Mouse (Mus musculus): Measurements from ENCODE around the gene Enpp1. TPM values are rescaled to one million over a fixed set of nuclear protein-coding genes. Genes with fewer than 3 reads are reported as not detected.
"Not testable (repeated sequence)": the region's sequence is repeated elsewhere in the genome, so short reads cannot be mapped to it uniquely, and the experiment has no call there.

Enpp1 gene
- total RNA-seq, 2 experiments from 2014 or later, result 3.1 to 3.2 TPM

GRCm38 (mm10) chr10:24638306-24639070 lies 73.5 kb downstream of the Enpp1 start:
- no peak for DNase-seq (ENCODE audit: low spot score)

- no peak for DNase-seq (ENCODE audit: low spot score)
Observed at GRCm38 (mm10) chr10:24636986-24637385, 75.0 kb downstream of the Enpp1 start.

- no peak for DNase-seq (ENCODE audit: low spot score)
Observed at GRCm38 (mm10) chr10:24635884-24636283, 76.1 kb downstream of the Enpp1 start.

GRCm38 (mm10) chr10:24635331-24635815 lies 76.6 kb downstream of the Enpp1 start:
- no peak for DNase-seq (ENCODE audit: low spot score)

- DNase-seq (ENCODE audit: low spot score), result peak; percentile 35
Observed at GRCm38 (mm10) chr10:24634288-24634687, 77.7 kb downstream of the Enpp1 start.

GRCm38 (mm10) chr10:24631122-24631521 lies 80.8 kb downstream of the Enpp1 start:
- DNase-seq (ENCODE audit: low spot score), result no peak

- DNase-seq (ENCODE audit: low spot score), result peak; percentile 50
Observed at GRCm38 (mm10) chr10:24630469-24631081, 81.4 kb downstream of the Enpp1 start.

GRCm38 (mm10) chr10:24629086-24629720 lies 82.8 kb downstream of the Enpp1 start:
- no peak for DNase-seq (ENCODE audit: low spot score)

- DNase-seq (ENCODE audit: low spot score), result no peak
Observed at GRCm38 (mm10) chr10:24628466-24628865, 83.5 kb downstream of the Enpp1 start.

GRCm38 (mm10) chr10:24627262-24627661 lies 84.7 kb downstream of the Enpp1 start:
- DNase-seq (ENCODE audit: low spot score), result no peak

- peak; percentile 82 for DNase-seq (ENCODE audit: low spot score)
Observed at GRCm38 (mm10) chr10:24625060-24625701, 86.8 kb downstream of the Enpp1 start.

- DNase-seq (ENCODE audit: low spot score), result peak; percentile 79
Observed at GRCm38 (mm10) chr10:24622586-24622985, 89.4 kb downstream of the Enpp1 start.

- peak; percentile 63 for DNase-seq (ENCODE audit: low spot score)
Observed at GRCm38 (mm10) chr10:24621572-24621971, 90.4 kb downstream of the Enpp1 start.

- DNase-seq (ENCODE audit: low spot score), result not testable (repeated sequence)
Observed at GRCm38 (mm10) chr10:24616572-24616971, 95.4 kb downstream of the Enpp1 start.

- no peak for DNase-seq (ENCODE audit: low spot score)
Observed at GRCm38 (mm10) chr10:24615799-24616198, 96.2 kb downstream of the Enpp1 start.

- no peak for DNase-seq (ENCODE audit: low spot score)
Observed at GRCm38 (mm10) chr10:24614726-24615125, 97.2 kb downstream of the Enpp1 start.

GRCm38 (mm10) chr10:24609766-24610165 lies 102.2 kb downstream of the Enpp1 start:
- DNase-seq (ENCODE audit: low spot score), result peak; percentile 78

GRCm38 (mm10) chr10:24609146-24609545 lies 102.8 kb downstream of the Enpp1 start:
- no peak for DNase-seq (ENCODE audit: low spot score)

GRCm38 (mm10) chr10:24603727-24604126 lies 108.2 kb downstream of the Enpp1 start:
- no peak for DNase-seq (ENCODE audit: low spot score)

GRCm38 (mm10) chr10:24603035-24603434 lies 108.9 kb downstream of the Enpp1 start:
- no peak for DNase-seq (ENCODE audit: low spot score)

- DNase-seq (ENCODE audit: low spot score), result no peak
Observed at GRCm38 (mm10) chr10:24599802-24600201, 112.2 kb downstream of the Enpp1 start.

GRCm38 (mm10) chr10:24598693-24599092 lies 113.3 kb downstream of the Enpp1 start:
- DNase-seq (ENCODE audit: low spot score), result no peak
